Mouse (Mus musculus): ENCODE data around the gene Cadm2. TPM values are rescaled to one million over a fixed set of nuclear protein-coding genes. Genes with fewer than 3 reads are reported as not detected.

The Cadm2 gene
- total RNA-seq (2014; fragmentation: Nextera tagmentation) (not detected in 2 replicates), total RNA-seq (2017) (not detected in 2 replicates)

DNA sequence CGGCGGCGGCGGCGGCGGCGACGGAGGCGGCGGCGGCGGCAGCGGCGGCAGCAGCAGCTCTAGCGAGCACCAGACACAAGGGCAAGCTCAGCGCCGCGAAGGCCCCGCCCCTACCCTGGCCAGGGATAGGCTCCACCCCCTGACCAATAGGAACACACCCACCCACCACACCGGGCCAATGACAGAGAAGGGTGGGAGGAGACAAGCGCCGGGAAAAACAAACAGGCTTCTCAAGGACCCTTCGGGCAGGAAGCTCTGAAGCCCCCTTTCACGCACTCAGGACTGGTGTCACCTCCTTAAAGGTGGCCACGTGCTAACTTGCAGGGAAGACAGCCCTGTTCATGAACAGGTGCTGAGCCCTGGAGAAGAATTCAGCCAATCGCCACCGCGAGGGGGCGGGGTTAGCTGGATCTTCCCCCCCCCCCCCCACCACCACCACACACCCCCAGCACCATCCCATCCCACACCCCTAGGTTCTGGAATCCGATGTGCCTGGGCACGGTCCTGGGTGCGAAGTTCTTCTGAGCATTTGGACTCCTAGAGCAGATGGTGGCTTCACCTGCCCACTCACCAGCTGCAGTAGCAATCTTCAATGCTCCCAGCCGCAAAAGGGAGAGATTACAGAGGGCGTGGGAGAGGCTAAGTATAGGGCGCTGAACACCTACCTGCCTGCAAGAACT, at the start of gene Cadm2:
TSS of gene Cadm2 (minus strand) at position 83 of the 680 bp plus-strand sequence.
- ATAC-seq (replicated peaks; ENCODE audit: low FRiP score, low TSS enrichment, poor library complexity, severe bottlenecking), result peak; percentile 100

DNA sequence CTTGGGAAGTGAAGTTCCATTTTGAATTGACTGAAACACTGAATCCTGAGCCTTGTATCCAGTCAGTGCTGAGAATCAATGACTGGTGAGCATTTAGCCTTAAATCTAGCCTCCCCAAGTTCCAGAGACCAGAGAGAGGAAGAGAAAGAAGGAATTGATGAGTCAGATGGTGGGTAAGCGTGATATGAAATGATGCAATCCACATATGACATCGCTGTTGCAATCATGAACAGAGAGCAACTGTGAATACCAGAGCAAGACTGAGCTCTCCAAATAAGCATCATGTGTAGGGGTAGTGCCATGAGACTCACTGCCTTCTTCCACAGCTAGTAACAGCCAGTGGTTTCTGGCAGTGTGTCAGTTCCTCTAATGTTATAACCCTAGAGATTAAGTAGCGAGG, 26.2 kb upstream of the Cadm2 start:
- ATAC-seq (replicated peaks; ENCODE audit: low FRiP score, low TSS enrichment, poor library complexity, severe bottlenecking), result no peak

DNA sequence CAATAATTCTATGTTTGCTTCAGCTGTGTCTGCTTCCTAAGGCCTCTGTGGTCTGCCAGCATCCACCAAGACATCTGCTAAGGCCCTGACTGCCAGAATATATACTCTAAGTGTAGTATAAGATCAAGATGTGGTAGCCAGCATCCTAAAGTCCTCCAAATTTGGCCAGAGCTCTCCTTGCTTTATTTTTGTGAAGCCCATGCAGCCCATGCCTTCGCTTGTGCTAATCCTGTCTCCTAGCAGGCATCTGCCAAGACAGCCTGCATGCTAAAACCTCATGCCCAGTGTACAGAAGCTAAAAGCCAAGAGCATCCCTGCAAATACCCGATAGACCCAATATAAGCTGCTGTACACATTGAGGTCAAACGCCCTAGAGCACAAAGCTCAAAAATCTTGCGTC, 22.9 kb upstream of the Cadm2 start:
- ATAC-seq (replicated peaks; ENCODE audit: low FRiP score, low TSS enrichment, poor library complexity, severe bottlenecking), result no peak

DNA sequence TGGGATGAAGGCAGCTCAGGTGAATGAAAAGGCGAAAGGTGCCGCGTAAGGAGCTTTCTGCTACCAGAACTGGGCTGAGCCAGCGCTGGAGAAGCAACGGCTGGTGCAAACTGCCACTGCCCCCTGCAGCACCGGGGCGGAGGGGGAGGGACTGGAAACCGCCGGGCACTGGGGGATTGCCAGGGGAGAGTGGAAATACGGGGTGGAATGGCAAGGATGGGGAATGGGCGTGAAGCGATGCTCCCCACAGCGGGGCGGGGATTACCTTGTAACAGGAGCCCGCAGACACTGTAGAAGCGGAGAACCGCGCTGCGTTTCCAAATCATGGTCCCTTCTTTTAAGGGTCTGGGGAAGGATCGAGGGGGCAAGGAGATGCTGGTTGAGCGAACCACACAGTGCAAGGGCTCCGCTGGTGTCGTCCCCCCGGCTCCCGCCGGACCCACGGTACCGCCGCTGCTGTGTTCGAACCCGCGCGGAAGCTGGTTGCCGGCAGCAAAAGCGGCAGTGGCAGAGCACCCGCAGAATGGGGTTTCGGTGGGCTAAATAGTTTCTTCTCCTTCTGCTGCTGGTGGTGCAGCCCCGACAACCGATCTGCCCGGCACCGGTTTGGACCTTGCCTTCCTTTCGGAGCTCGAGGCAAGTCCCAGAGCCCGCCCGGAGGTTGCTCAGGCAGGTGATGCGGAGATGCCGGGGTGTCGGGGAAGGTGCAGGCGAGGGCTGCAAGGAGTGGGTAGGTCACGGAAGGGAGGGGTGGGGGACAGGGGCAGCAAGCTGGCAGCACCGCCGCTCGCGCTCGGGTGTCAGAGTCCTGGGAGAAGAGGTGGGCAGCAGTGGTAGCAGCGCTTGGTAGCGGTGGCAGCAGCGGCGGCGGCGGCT, 564 bp downstream of the Cadm2 start:
- ATAC-seq (replicated peaks; ENCODE audit: low FRiP score, low TSS enrichment, poor library complexity, severe bottlenecking), result 0 out of 2 replicates have a peak, but pooled peaks have one; percentile 17

DNA sequence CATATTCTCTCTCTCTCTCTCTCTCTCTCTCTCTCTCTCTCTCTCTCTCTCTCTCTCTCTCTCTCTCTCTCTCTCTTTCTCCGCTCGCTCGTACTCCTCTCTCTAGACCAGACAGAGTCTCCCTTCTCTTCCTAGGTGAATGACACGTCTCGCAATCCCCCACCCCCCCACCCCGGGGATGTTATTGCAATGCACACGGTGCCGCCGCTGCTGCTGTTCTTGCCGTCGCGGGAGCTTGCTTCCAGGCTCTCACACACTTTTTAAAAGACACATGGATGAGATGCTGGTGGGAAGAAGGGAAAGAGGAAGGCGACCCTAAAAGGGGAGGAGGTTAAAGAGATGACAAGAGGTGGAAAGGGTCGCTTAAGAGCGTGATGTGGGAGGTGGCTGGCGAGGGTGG, 1.3 kb downstream of the Cadm2 start:
- ATAC-seq (replicated peaks; ENCODE audit: low FRiP score, low TSS enrichment, poor library complexity, severe bottlenecking), result no peak

DNA sequence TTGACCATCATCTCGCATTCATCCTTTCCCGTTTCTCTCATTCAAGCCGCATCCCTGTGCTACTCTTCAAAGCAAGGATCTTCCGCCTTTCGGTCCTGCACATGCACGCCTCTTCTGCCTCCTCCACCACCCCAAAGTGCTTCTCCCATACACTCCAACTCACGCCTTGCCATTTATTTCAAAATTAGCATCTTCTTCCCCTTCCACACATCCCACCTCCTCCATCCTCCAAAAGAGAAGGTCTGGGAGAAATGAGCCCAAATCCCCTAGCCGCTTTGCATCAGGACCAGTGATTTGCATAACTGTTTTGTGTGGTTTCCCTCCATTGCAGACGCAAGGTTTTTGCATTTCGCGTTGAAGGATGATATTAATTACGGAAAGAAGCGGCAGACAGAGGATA, 1.9 kb downstream of the Cadm2 start:
- no peak for ATAC-seq (replicated peaks; ENCODE audit: low FRiP score, low TSS enrichment, poor library complexity, severe bottlenecking)

DNA sequence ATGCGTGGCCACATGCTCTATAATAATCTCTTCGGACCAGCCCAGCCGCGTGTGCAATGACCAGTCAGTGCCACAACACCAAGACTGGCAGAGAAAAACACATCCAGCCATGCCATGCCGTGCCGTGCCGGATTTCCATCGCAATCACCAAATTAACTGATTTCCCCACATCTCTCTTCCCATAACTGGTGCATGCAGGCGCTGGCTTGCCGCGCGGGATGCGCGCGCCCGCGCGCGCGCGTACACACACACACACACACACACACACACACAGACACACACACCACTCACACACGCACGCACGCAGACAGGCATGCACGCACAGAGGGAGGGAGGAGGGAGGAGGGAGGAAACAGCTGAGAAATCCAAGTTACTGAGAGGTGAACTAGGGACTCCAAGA, 2.9 kb downstream of the Cadm2 start:
- ATAC-seq (replicated peaks; ENCODE audit: low FRiP score, low TSS enrichment, poor library complexity, severe bottlenecking), result no peak

DNA sequence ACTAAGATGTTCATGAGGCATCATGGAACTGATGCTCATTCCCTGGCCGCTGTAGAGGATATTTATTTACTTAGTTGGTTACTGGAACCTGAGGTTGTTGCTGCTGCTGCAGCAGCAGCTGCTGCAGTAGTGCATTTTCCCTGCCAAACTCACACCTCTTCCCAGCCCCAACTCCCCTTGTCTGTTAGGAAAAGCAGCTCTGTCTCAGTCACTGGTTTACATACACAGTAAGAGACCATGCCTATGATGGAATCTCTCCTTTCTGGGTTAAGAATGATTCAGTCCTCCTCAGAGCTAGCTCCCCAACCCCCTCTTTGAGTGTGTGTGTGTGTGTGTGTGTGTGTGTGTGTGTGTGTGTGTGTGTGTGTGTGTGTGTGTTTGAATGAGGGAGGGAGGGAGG, 3.5 kb downstream of the Cadm2 start:
- ATAC-seq (replicated peaks; ENCODE audit: low FRiP score, low TSS enrichment, poor library complexity, severe bottlenecking), result no peak

DNA sequence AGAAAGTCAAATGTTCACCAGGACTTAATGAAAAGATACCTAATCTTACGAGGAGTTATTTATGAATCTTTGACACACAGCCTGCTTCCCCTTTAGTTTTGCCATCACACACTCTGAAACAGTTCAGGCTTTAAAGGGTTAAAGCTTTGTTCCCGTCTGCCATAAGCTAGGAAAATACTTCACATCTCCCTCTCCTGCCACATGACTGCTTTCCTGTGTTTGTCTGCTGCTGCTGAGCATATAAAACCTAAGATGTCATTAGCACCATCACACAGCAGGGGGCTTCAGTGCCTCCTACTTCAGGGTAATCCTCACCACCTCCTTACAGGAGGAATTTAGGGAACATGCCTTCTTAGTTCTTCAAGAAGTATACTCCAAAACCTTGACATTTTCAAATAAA, 6.8 kb downstream of the Cadm2 start:
- no peak for ATAC-seq (replicated peaks; ENCODE audit: low FRiP score, low TSS enrichment, poor library complexity, severe bottlenecking)

DNA sequence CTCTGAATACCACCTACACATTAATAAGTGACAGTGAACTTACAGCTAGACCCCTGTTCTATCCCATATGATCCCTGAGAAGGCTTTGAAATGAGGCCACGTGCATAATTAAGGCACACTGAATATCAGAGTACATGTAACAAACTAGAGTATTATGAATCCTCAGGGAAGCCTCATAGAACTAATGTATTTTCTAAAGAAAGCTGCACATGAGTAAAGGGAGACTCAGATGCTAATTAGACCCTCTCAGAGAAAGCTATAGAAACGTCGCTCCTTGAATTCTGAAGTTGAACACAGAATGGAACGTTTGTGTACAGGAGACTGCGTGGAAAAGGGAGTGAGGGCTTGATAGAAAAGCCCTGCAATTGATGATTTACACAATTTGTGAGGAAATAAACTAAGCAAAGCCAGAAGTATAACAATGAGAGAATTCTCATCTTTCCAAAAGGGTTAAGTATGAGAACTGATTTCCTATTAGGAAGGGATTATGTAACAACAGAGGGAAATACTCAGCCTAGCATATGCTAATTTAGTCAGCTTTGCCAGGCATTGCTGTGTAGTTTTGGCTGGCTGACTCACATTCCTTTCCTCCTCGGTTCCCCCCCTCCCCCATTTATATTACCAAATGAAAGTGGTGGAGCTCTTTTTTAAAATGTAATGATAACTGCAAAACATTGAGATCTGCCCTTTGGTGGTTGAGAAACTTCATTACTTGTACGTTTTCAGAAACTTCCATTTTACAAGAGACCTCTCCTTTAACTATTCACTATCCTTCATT, 9.6 kb downstream of the Cadm2 start:
- ATAC-seq (replicated peaks; ENCODE audit: low FRiP score, low TSS enrichment, poor library complexity, severe bottlenecking), result no peak

DNA sequence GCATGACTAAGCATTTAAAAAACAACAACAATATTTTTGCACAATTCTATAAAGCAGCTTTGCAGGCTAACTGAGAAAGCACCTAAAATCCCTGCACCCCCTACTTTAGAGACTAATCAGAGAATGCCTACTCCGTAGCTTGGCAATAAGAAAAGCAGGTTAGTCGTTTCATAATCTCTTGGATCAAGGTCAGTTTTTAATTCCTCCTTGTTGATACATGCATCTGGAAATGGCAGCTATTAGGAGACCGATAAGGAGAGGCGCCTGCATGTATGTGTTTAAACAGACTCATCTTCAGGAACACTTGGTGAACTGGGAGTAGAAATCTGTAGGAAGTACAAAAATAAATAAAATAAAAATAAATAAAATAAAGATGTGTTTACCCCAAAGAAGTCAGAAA, 11.6 kb downstream of the Cadm2 start:
- no peak for ATAC-seq (replicated peaks; ENCODE audit: low FRiP score, low TSS enrichment, poor library complexity, severe bottlenecking)

DNA sequence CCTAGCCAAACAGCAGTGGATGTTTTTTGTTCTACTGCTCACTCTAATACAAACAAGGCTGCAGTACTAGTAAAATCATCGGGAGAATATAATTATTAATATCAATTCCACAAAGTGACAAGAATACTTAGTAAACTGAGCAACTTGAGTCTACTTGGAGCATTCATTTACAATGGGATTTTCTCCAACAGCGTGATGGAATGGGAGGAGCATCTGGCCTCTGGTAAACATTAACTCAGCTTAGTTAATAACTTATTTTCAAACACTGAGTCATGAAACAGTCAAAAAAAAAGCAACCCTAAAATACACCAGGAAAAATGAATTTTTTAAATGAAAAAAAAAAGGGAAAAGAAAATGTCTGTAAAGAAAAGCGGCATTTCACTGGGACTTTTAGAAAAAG, 12.2 kb downstream of the Cadm2 start:
- ATAC-seq (replicated peaks; ENCODE audit: low FRiP score, low TSS enrichment, poor library complexity, severe bottlenecking), result no peak

DNA sequence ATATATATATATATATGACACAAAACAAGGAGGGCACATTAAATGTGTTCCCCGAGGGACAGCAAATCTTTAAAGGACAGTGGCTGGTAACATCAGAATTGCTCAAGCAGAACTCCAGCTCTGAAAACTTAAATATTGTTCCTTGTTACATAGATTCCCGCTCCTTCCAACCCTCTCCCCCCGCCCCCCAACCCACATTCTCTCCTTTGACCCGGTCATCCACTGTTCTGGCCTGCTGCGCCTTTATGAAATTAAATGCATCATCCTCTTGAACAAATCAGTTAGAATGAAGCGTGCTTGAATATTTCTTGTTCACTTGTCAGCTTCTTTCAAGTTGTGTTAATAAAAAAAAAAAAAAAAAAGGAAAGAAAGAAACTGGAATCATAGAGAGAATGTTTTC, 15.0 kb downstream of the Cadm2 start:
- ATAC-seq (replicated peaks; ENCODE audit: low FRiP score, low TSS enrichment, poor library complexity, severe bottlenecking), result no peak

DNA sequence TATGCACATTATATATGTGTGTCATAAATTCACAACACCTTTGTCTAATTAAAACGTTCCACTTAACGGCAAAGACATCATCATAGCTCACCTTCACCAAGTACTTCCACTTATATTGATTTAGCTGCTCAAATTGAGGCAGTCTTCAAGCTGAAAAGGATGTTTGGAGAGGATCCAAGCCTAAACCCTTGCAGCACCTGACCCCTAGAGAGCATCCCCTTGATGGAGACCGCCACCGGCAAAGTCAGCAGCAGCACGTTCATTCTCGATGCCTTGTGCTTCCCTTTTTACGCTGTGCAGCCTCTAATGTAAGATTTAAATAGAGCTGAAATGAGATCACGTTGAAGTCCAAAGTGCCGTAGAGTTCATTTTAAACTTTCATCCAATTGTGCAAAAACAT, 20.7 kb downstream of the Cadm2 start:
- no peak for ATAC-seq (replicated peaks; ENCODE audit: low FRiP score, low TSS enrichment, poor library complexity, severe bottlenecking)

DNA sequence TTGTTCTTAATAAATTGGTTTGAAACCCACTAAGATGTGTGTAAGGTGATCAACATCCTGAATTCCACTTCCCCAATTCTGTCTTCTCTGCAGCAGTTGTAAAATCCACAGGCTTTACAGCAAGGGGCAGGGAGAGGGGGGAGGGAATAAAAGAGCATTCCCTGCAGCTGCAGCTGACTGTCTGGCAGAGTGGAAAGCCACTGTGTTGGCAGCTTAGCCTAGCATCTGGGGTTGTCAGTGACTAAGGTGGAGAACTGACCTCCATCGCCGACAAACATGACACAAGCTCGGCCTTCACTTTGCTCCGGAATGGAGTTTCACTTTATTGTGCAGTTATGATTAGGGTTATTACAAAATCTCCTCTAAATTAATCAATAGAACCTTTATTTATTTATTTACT, 21.9 kb downstream of the Cadm2 start:
- no peak for ATAC-seq (replicated peaks; ENCODE audit: low FRiP score, low TSS enrichment, poor library complexity, severe bottlenecking)

DNA sequence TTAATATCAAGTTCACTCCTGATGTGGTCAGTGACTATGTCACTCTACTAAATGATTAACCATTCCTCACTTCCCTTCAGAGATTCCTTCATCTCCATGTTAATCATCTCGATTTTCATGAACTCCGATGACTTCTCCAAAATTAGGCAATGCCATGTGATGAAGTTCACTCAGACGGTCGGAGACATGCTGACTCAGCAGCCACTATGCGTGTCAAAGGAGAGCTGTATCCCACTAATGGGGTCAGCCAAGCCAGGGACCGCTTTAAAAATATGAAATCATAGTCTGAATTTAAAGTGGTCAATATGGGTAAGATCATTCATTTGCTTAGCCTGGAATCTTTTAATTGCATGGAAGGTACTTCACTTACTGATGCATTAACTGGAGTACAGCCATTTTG, 29.7 kb downstream of the Cadm2 start:
- ATAC-seq (replicated peaks; ENCODE audit: low FRiP score, low TSS enrichment, poor library complexity, severe bottlenecking), result no peak

DNA sequence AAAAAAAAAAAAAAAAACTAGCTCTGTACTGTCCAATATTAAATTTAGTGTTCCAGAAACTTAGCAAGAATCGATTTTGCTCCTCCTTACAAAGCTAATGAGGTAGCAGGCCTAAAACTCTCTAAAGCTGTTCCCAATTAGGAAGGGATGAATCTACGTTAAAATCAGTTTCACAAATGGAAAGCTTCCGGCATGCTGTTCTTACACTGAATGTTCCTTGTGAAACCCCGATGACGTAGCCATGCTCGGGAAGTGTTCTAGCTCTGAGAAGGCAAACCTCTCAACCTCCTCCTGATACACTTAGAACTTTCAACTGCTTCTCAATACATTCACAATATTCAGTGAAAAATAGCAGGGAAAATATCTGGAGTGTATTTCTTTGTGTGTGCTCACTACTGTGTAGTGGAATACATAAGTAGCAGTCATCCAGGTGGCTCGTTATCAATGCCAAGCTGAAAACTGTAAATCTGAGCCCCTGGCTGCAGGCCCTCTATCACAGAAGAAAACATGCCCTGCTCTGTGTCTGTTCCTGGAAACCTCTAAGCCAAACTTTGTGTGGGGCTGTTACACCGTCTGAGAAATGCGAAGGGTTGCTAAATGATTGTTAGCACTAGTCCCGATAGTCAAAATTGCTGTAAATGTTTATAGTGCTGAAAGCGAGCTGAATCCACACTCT, 41.7 kb downstream of the Cadm2 start:
- ATAC-seq (replicated peaks; ENCODE audit: low FRiP score, low TSS enrichment, poor library complexity, severe bottlenecking), result no peak

DNA sequence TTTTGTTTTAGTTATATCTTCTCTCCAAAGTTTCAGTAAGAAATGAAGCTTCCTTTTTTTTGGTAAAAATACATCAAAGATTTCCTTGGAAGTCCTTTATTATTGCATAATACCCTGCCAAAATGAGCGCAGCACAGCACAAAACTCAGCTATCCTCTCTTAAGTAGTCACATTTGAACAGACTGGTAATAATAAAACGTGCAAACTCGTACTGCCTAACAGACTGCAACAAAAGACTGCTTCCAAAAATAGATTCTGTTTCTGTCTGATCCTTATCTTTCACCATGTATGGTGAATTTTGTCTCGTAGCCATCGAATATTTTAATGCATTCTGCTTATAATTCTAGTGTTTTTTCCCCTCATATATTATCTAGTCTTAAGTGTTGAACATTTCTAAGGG, 45.2 kb downstream of the Cadm2 start:
- ATAC-seq (replicated peaks; ENCODE audit: low FRiP score, low TSS enrichment, poor library complexity, severe bottlenecking), result no peak

DNA sequence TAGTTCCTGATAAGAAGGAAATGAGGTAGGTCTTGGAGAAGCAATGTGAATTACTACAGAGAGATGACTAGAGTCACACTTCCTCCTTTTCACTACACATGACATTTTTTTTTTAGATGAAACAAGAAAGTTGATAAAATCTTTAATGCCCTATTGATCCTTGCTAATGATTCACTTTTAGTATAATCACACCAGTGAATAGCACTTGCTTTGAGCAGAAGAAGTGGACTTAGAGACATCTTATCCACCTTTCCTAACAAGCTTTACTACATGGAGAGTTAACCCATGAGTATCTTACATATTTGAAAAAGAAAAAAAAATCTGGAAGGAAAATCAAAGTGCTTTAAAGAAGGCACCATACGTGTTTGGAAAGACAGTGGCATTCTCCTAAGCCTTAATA, 93.7 kb downstream of the Cadm2 start:
- ATAC-seq (replicated peaks; ENCODE audit: low FRiP score, low TSS enrichment, poor library complexity, severe bottlenecking), result no peak

DNA sequence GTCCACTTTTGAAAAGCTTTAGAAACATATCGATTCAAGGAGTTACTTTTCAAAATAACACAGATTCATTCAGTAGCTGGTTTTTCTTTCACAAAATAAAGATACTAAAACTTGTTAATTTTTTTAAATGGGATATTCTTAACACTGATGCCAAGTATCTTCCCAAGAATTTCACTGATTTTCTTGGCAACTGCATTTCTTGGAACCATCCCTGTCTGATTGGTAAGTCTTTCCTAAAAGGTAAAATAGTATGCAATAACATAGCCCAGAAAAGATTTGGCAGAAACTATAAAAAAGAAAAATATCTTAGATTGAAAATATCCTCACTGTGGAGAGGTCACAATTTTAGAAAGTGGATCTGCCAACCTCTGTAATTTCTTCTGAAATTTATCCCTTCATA, 95.8 kb downstream of the Cadm2 start:
- ATAC-seq (replicated peaks; ENCODE audit: low FRiP score, low TSS enrichment, poor library complexity, severe bottlenecking), result no peak

Data from megakaryocyte-erythroid progenitor cell, adult 5-6 weeks (primary cell).